Comparison of ENCODE assay signal across 8 mouse cellular contexts in the genomic region with DNA sequence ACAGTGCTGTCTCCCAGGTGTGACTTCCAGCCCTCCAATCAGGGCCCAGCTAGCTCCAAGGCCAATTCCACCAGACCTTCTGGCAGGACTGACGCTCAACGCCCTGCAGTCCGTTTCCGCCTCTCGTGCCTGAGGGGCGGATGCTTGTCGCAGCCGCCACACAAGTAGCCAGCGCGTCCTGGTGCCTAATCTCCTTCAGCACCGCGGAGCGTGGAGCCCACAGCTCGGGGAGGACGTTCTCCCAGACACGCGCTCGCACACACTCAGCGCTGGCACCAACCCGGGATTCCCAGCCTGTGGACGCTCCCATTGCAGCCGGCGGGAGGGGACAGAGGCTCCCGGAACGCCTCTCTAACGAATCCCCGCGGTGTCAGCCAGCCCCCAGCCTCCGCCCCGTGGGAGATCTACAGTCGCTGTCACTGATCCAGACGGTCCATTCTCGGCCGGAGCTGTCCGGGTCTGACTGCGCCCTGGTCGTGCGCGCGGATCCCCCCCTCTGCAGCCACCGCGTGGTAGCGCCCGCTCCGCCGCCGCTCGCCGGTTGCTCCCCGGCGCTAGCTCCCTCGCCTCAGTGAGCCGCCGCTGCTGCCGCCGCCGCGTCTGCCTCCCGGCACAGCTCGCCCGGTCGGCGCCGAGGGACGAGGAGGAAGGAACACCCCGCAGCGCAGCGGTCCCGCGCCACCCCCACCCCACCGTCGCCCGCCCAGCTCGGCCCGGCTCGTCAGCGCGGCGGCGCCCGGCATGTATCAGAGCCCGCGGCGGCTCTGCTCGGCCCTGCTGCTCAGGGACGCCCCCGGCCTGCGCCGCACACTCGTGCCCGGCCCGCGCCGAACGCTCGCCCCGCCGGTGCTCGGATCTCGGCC. TPM values are rescaled to one million over a fixed set of nuclear protein-coding genes. Genes with fewer than 3 reads are reported as not detected.
DNase-seq lines count a peak whose midpoint lies in the region; ATAC-seq and TF ChIP-seq lines count a peak whose summit lies in the region.

A gene (plus strand): TSS at position 85 of the 863 bp plus-strand sequence.

- H3K27me3 ChIP-seq in forebrain, embryonic 10.5 days (ENCODE audit: poor library complexity, severe bottlenecking), result peaks cover 7% of the 10 kb centered on the region
- no peaks in the 10 kb centered on the region for H3K27me3 ChIP-seq in heart, embryonic 15.5 days
- no peaks in the 10 kb centered on the region; the same call in 1 of the 2 replicates for H3K27me3 ChIP-seq in liver, embryonic 14.5 days (ENCODE audit: control insufficient read depth, insufficient read depth, low read length)
- no peaks in the 10 kb centered on the region for H3K27me3 ChIP-seq in neural tube, embryonic 11.5 days (ENCODE audit: control insufficient read depth, insufficient read depth, low read length)
- no peaks in the 10 kb centered on the region for H3K27me3 ChIP-seq in stomach, postnatal 0 days (ENCODE audit: control insufficient read depth, insufficient read depth, low read length)

- peak; percentile 85 for DNase-seq in c-Kit-negative CD71-positive TER-119-positive erythroid progenitor cells, embryonic 14.5 days (ENCODE audit: low read depth, low spot score)
- peak; percentile 89 for DNase-seq in forebrain, embryonic 10.5 days (ENCODE audit: extremely low spot score, low spot score)
- peak; percentile 91 to 96 for DNase-seq in kidney, postnatal 25 days
- peak; percentile 82 to 92 (median 84) for DNase-seq in liver, embryonic 14.5 days (ENCODE audit: low read depth in 3 of 3, low spot score in 3 of 3)
- DNase-seq in neural tube, embryonic 11.5 days (ENCODE audit: low spot score), result peak; percentile 91
- DNase-seq in stomach, postnatal 0 days (ENCODE audit: low spot score), result peak; percentile 92

- TF ChIP-seq EP300 in liver, embryonic 14.5 days (IDR thresholded peaks at IDR 0.05; ENCODE audit: low read depth), result peak; percentile 50; the same call in 1 of the 2 replicates
- no peak for TF ChIP-seq EP300 in stomach, postnatal 0 days (optimal IDR thresholded peaks at IDR 0.05)

- peak within 1 kb of the TSS; percentile 99 for H3K27ac ChIP-seq in forebrain, embryonic 10.5 days
- peak within 1 kb of the TSS; percentile 97 for H3K27ac ChIP-seq in heart, embryonic 15.5 days
- peak within 1 kb of the TSS; percentile 99 for H3K27ac ChIP-seq in liver, embryonic 14.5 days
- H3K27ac ChIP-seq in neural tube, embryonic 11.5 days (ENCODE audit: low read depth, low read length), result peak within 1 kb of the TSS; percentile 94
- peak within 1 kb of the TSS; percentile 97 for H3K27ac ChIP-seq in stomach, postnatal 0 days (replicated peaks)

- H3K9me3 ChIP-seq in forebrain, embryonic 10.5 days, result no peaks in the 10 kb centered on the region
- H3K9me3 ChIP-seq in heart, embryonic 15.5 days (replicated peaks), result no peaks in the 10 kb centered on the region
- no peaks in the 10 kb centered on the region for H3K9me3 ChIP-seq in liver, embryonic 14.5 days (ENCODE audit: control insufficient read depth, low read length)
- H3K9me3 ChIP-seq in neural tube, embryonic 11.5 days (ENCODE audit: control insufficient read depth, low read length), result no peaks in the 10 kb centered on the region
- no peaks in the 10 kb centered on the region for H3K9me3 ChIP-seq in stomach, postnatal 0 days (ENCODE audit: control insufficient read depth, low read length)

- ATAC-seq in CD4-positive, CD25-positive, alpha-beta regulatory T cell, adult 4 months, result peak; percentile 83
- ATAC-seq in heart, embryonic 15.5 days (replicated peaks; ENCODE audit: insufficient number of reproducible peaks, insufficient read depth, low FRiP score, low read depth), result peak; percentile 91
- peak; percentile 94 for ATAC-seq in liver, embryonic 14.5 days (ENCODE audit: insufficient read depth)
- ATAC-seq in neural tube, embryonic 11.5 days (ENCODE audit: insufficient read depth, low FRiP score, low TSS enrichment), result peak; percentile 94
- ATAC-seq in stomach, postnatal 0 days (ENCODE audit: low FRiP score, low TSS enrichment), result peak; percentile 93

- peak within 1 kb of the TSS; percentile 88 for H3K4me2 ChIP-seq in heart, embryonic 15.5 days
- H3K4me2 ChIP-seq in liver, embryonic 14.5 days (ENCODE audit: low read depth), result peak within 1 kb of the TSS; percentile 98
- peak within 1 kb of the TSS; percentile 70 for H3K4me2 ChIP-seq in neural tube, embryonic 11.5 days (ENCODE audit: low read depth)
- H3K4me2 ChIP-seq in stomach, postnatal 0 days (replicated peaks; ENCODE audit: low read depth), result peak within 1 kb of the TSS; percentile 95

- TF ChIP-seq CTCF in liver, embryonic 14.5 days (IDR thresholded peaks at IDR 0.05; ENCODE audit: low read depth), result peak; percentile 29; the same call in 1 of the 2 replicates
- peak; percentile 6; the same call in 1 of the 2 replicates for TF ChIP-seq CTCF in stomach, postnatal 0 days (IDR thresholded peaks at IDR 0.05; ENCODE audit: low read depth)

- H3K9ac ChIP-seq in heart, embryonic 15.5 days, result peak within 1 kb of the TSS; percentile 95
- H3K9ac ChIP-seq in liver, embryonic 14.5 days (replicated peaks), result peak within 1 kb of the TSS; percentile 98
- H3K9ac ChIP-seq in neural tube, embryonic 11.5 days (ENCODE audit: low read length), result peak within 1 kb of the TSS; percentile 92
- peak within 1 kb of the TSS; percentile 91 for H3K9ac ChIP-seq in stomach, postnatal 0 days (ENCODE audit: low read length)

- peaks cover 45% of the 10 kb centered on the region for H3K4me1 ChIP-seq in forebrain, embryonic 10.5 days
- peaks cover 51% of the 10 kb centered on the region for H3K4me1 ChIP-seq in heart, embryonic 15.5 days (replicated peaks)
- peaks cover 33 to 37% of the 10 kb centered on the region in 2 experiments for H3K4me1 ChIP-seq in liver, embryonic 14.5 days (replicated peaks; ENCODE audit: control insufficient read depth in 2 of 2, insufficient read depth in 2 of 2, low read length in 1 of 2)
- H3K4me1 ChIP-seq in neural tube, embryonic 11.5 days (ENCODE audit: control insufficient read depth, insufficient read depth, low read length), result no peaks in the 10 kb centered on the region
- H3K4me1 ChIP-seq in stomach, postnatal 0 days (replicated peaks; ENCODE audit: control insufficient read depth, insufficient read depth), result no peaks in the 10 kb centered on the region

- under 1% methylated on average over 91 of the region's 100 CpGs for WGBS in forebrain, embryonic 10.5 days
- WGBS in heart, embryonic 15.5 days, result under 1% methylated on average over 93 of the region's 100 CpGs
- 1% methylated on average over 99 of the region's 100 CpGs for WGBS in liver, embryonic 14.5 days (ENCODE audit: insufficient replicate concordance)
- 0% methylated on average over 87 of the region's 100 CpGs for WGBS in neural tube, embryonic 11.5 days
- WGBS in stomach, postnatal 0 days, result under 1% methylated on average over 74 of the region's 100 CpGs

- peaks cover 19% of the 10 kb centered on the region for H3K36me3 ChIP-seq in forebrain, embryonic 10.5 days (replicated peaks)
- no peaks in the 10 kb centered on the region for H3K36me3 ChIP-seq in heart, embryonic 15.5 days
- H3K36me3 ChIP-seq in liver, embryonic 14.5 days (replicated peaks; ENCODE audit: control insufficient read depth, insufficient read depth, low read depth), result peaks cover 9% of the 10 kb centered on the region
- H3K36me3 ChIP-seq in neural tube, embryonic 11.5 days (ENCODE audit: control insufficient read depth, insufficient read depth, low read length), result no peaks in the 10 kb centered on the region
- H3K36me3 ChIP-seq in stomach, postnatal 0 days (ENCODE audit: control insufficient read depth, insufficient read depth, low read length), result no peaks in the 10 kb centered on the region

- peak within 1 kb of the TSS; percentile 94 for H3K4me3 ChIP-seq in forebrain, embryonic 10.5 days
- peak within 1 kb of the TSS; percentile 95 for H3K4me3 ChIP-seq in heart, embryonic 15.5 days
- peak within 1 kb of the TSS; percentile 74 to 97 for H3K4me3 ChIP-seq in liver, embryonic 14.5 days (ENCODE audit: insufficient read depth in 1 of 2, low read depth in 2 of 2, low read length in 2 of 2)
- peak within 1 kb of the TSS; percentile 88 for H3K4me3 ChIP-seq in neural tube, embryonic 11.5 days (ENCODE audit: low read depth, low read length)
- H3K4me3 ChIP-seq in stomach, postnatal 0 days (ENCODE audit: low read depth, low read length), result peak within 1 kb of the TSS; percentile 82

RNA-seq across cellular contexts. Expression of the gene that starts here (rescaled TPM):
- 1 to 10 TPM; 3.3 to 4.4 TPM for polyA plus RNA-seq in CD4-positive, CD25-positive, alpha-beta regulatory T cell, adult 4 months (2017; shearing (Covaris generic))
- polyA plus RNA-seq in forebrain, embryonic 10.5 days (2016; fragmentation: Nextera tagmentation; extraction: Ambion mirVana), result 11.2 and 11.3 TPM in 2 replicates
- 9.7 and 10.3 TPM in 2 replicates for polyA plus RNA-seq in heart, embryonic 15.5 days (2015; fragmentation: Nextera tagmentation; extraction: Ambion mirVana)
- polyA plus RNA-seq in liver, embryonic 14.5 days (2012; rRNA removed), result 24.4 and 25.5 TPM in 2 replicates
- polyA plus RNA-seq in liver, embryonic 14.5 days (2014; fragmentation: Nextera tagmentation; extraction: Ambion mirVana), result 19.0 and 20.8 TPM in 2 replicates
- polyA plus RNA-seq in neural tube, embryonic 11.5 days (2014; fragmentation: Nextera tagmentation; extraction: Ambion mirVana), result 15.1 TPM in 2 replicates
- polyA plus RNA-seq in stomach, postnatal 0 days (2015; fragmentation: Nextera tagmentation; extraction: Ambion mirVana), result 7.5 and 9.2 TPM in 2 replicates

Comparison
In these comparisons a context has a peak if more than half of its experiments do, and no peak if none do; other contexts are left out.
1. Peak in every context shown above with its lines: DNase-seq, ATAC-seq, H3K4me3 ChIP-seq and H3K27ac ChIP-seq.